24 mouse cellular contexts compared by ENCODE assay signal in the genomic region with DNA sequence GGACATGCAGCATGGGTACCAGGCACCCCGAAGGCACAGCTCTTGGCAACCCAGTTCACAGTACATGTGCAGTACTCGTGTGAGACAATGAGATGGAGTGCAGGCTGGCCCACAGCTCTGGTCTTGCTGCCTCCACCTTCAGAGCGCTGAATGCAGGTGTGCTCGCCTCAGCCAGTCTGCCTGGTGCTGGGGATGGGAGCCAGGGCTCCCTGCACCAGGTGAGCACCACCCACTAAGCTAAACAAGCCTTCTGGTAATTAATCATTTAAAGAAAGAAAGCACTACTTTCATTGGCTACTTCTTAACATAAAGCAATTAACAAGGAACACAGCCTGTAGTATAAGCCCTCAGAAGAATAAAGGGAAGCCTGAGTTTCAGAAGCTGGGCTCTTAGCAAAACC.
"Had no signal": no experiment of that assay in that cellular context is flagged by ENCODE, and none has a peak within 500 bp of the region (broad histone marks: within the 10 kb centered on the region; RNA-seq: fewer than 3 reads in every experiment).

No protein-coding gene starts in this region.

- ATAC-seq: liver, embryonic 12.5 days; midbrain, embryonic 13.5 days; midbrain, embryonic 16.5 days had no signal

- H3K27me3 ChIP-seq: limb, embryonic 13.5 days; liver, embryonic 12.5 days; liver, embryonic 15.5 days; lung, embryonic 15.5 days; midbrain, embryonic 13.5 days; neural tube, embryonic 13.5 days had no signal

- H3K9ac ChIP-seq: limb, embryonic 13.5 days; liver, embryonic 12.5 days; liver, embryonic 15.5 days; lung, embryonic 15.5 days; midbrain, embryonic 13.5 days; neural tube, embryonic 13.5 days had no signal

- H3K4me2 ChIP-seq: limb, embryonic 13.5 days; liver, embryonic 12.5 days; liver, embryonic 15.5 days; lung, embryonic 15.5 days; midbrain, embryonic 13.5 days; neural tube, embryonic 13.5 days had no signal

- H3K27ac ChIP-seq: layer of hippocampus, adult 2 months; limb, embryonic 10.5 days; limb, embryonic 13.5 days; liver, embryonic 12.5 days; liver, embryonic 15.5 days; lung, embryonic 15.5 days; midbrain, embryonic 10.5 days; midbrain, embryonic 13.5 days; neural tube, embryonic 13.5 days had no signal

- H3K9me3 ChIP-seq: limb, embryonic 10.5 days; limb, embryonic 13.5 days; liver, embryonic 12.5 days; liver, embryonic 15.5 days; lung, embryonic 15.5 days; midbrain, embryonic 10.5 days; midbrain, embryonic 13.5 days; neural tube, embryonic 13.5 days had no signal

- DNase-seq: kidney, adult 18-20 months; kidney, adult 9 months; kidney, postnatal 14 days; layer of hippocampus, adult 9-11 months; liver; lung, adult 18-20 months; lung, postnatal 10 days; lung, postnatal 36 days; retina, postnatal 1 day; right cerebral cortex, postnatal 25 days; spleen, adult 18-20 months; thymus, adult 18-20 months; thymus, postnatal 14 days had no signal

- H3K4me3 ChIP-seq: layer of hippocampus, adult 2 months; limb, embryonic 10.5 days; limb, embryonic 13.5 days; liver, embryonic 12.5 days; liver, embryonic 15.5 days; lung, embryonic 15.5 days; midbrain, embryonic 10.5 days; midbrain, embryonic 13.5 days; myocyte; neural tube, embryonic 13.5 days had no signal

- H3K4me1 ChIP-seq: limb, embryonic 10.5 days; limb, embryonic 13.5 days; liver, embryonic 12.5 days; liver, embryonic 15.5 days; lung, embryonic 15.5 days; midbrain, embryonic 10.5 days; midbrain, embryonic 13.5 days; neural tube, embryonic 13.5 days had no signal
